Mouse (Mus musculus): ENCODE results near the gene Aqp1. TPM values are rescaled to one million over a fixed set of nuclear protein-coding genes. Genes with fewer than 3 reads are reported as not detected.

Gene Aqp1
- 7.4 and 11.5 TPM in 2 replicates for polyA plus RNA-seq (2015; fragmentation: Nextera tagmentation; extraction: Ambion mirVana)

- Histone ChIP-seq H3K27me3 (replicated peaks) (no peaks in the 10 kb centered on the region), H3K4me1 (peaks cover 27% of the 10 kb centered on the region), H3K27ac (replicated peaks) (no peak within 1 kb of the TSS), H3K4me2 (no peak within 1 kb of the TSS), H3K9ac (replicated peaks) (no peak within 1 kb of the TSS), H3K36me3 (no peaks in the 10 kb centered on the region), H3K9me3 (replicated peaks) (no peaks in the 10 kb centered on the region), H3K4me3 (replicated peaks) (no peak within 1 kb of the TSS)
- WGBS, result 37% methylated on average over 12 of the region's 12 CpGs
- ATAC-seq (ENCODE audit: low FRiP score), result peak; percentile 53; the same call in 1 of the 2 replicates
Measured at GRCm38 (mm10) chr6:55335989-55336514, at the start of gene Aqp1. TSS of gene Aqp1 (plus strand) at chr6:55336432.

GRCm38 (mm10) chr6:55288007-55288602 lies 48.1 kb upstream of the Aqp1 start:
- no peaks in the 10 kb centered on the region for H3K4me1 ChIP-seq
- no peaks in the 10 kb centered on the region for H3K27me3 ChIP-seq (replicated peaks)
- no peak overlapping the region for H3K4me2 ChIP-seq
- WGBS, result 87% methylated on average over 5 of the region's 5 CpGs
- H3K27ac ChIP-seq (replicated peaks), result no peak overlapping the region
- H3K9ac ChIP-seq (replicated peaks), result no peak overlapping the region
- 0 out of 2 replicates have a peak, but pooled peaks cover 6% of the 10 kb centered on the region for H3K36me3 ChIP-seq
- H3K9me3 ChIP-seq (replicated peaks), result no peaks in the 10 kb centered on the region
- H3K4me3 ChIP-seq (replicated peaks), result no peak overlapping the region
- ATAC-seq (ENCODE audit: low FRiP score), result no peak

GRCm38 (mm10) chr6:55294549-55295131 lies 41.6 kb upstream of the Aqp1 start:
- Histone ChIP-seq H3K27ac (replicated peaks) (no peak overlapping the region), H3K4me1 (peaks cover 7% of the 10 kb centered on the region), H3K27me3 (replicated peaks) (no peaks in the 10 kb centered on the region), H3K9me3 (replicated peaks) (no peaks in the 10 kb centered on the region), H3K4me2 (no peak overlapping the region), H3K36me3 (0 out of 2 replicates have a peak, but pooled peaks cover 2% of the 10 kb centered on the region), H3K9ac (replicated peaks) (no peak overlapping the region), H3K4me3 (replicated peaks) (no peak overlapping the region)
- 37% methylated on average over 19 of the region's 19 CpGs for WGBS
- ATAC-seq (ENCODE audit: low FRiP score), result peak; percentile 28; the same call in 1 of the 2 replicates

GRCm38 (mm10) chr6:55295325-55295724 lies 40.9 kb upstream of the Aqp1 start:
- no peak for ATAC-seq (ENCODE audit: low FRiP score)
- Histone ChIP-seq H3K4me3 (replicated peaks) (no peak overlapping the region), H3K27me3 (replicated peaks) (no peaks in the 10 kb centered on the region), H3K4me2 (no peak overlapping the region), H3K9ac (replicated peaks) (no peak overlapping the region), H3K4me1 (peaks cover 7% of the 10 kb centered on the region), H3K36me3 (no peaks in the 10 kb centered on the region), H3K27ac (replicated peaks) (no peak overlapping the region), H3K9me3 (replicated peaks) (no peaks in the 10 kb centered on the region)
- 81% methylated on average over 1 of the region's 1 CpGs for WGBS

GRCm38 (mm10) chr6:55299482-55299881 lies 36.8 kb upstream of the Aqp1 start:
- Histone ChIP-seq H3K36me3 (peaks cover 2% of the 10 kb centered on the region; the same call in 1 of the 2 replicates), H3K4me1 (peaks cover 5% of the 10 kb centered on the region), H3K4me2 (no peak overlapping the region), H3K27ac (replicated peaks) (no peak overlapping the region), H3K27me3 (replicated peaks) (no peaks in the 10 kb centered on the region), H3K9me3 (replicated peaks) (no peaks in the 10 kb centered on the region), H3K9ac (replicated peaks) (no peak overlapping the region), H3K4me3 (replicated peaks) (no peak overlapping the region)
- 88% methylated on average over 8 of the region's 8 CpGs for whole genome bisulfite sequencing
- ATAC-seq (ENCODE audit: low FRiP score), result no peak

GRCm38 (mm10) chr6:55299917-55300316 lies 36.3 kb upstream of the Aqp1 start:
- Histone ChIP-seq H3K36me3 (peaks cover 2% of the 10 kb centered on the region; the same call in 1 of the 2 replicates), H3K27ac (replicated peaks) (no peak overlapping the region), H3K9me3 (replicated peaks) (no peaks in the 10 kb centered on the region), H3K27me3 (replicated peaks) (no peaks in the 10 kb centered on the region), H3K4me2 (no peak overlapping the region), H3K9ac (replicated peaks) (no peak overlapping the region), H3K4me1 (0 out of 2 replicates have a peak, but pooled peaks cover under 1% of the 10 kb centered on the region), H3K4me3 (replicated peaks) (no peak overlapping the region)
- WGBS, result 92% methylated on average over 2 of the region's 2 CpGs
- no peak for ATAC-seq (ENCODE audit: low FRiP score)

GRCm38 (mm10) chr6:55300704-55301103 lies 35.5 kb upstream of the Aqp1 start:
- peaks cover 2% of the 10 kb centered on the region; the same call in 1 of the 2 replicates for H3K36me3 ChIP-seq
- no peak overlapping the region for H3K4me3 ChIP-seq (replicated peaks)
- H3K9ac ChIP-seq (replicated peaks), result no peak overlapping the region
- H3K4me2 ChIP-seq, result no peak overlapping the region
- no peak for ATAC-seq (ENCODE audit: low FRiP score)
- WGBS, result 89% methylated on average over 11 of the region's 11 CpGs
- no peak overlapping the region for H3K27ac ChIP-seq (replicated peaks)
- no peaks in the 10 kb centered on the region for H3K27me3 ChIP-seq (replicated peaks)
- H3K9me3 ChIP-seq (replicated peaks), result no peaks in the 10 kb centered on the region
- no peaks in the 10 kb centered on the region for H3K4me1 ChIP-seq

GRCm38 (mm10) chr6:55310179-55310578 lies 26.1 kb upstream of the Aqp1 start:
- H3K4me1 ChIP-seq, result no peaks in the 10 kb centered on the region
- no peak overlapping the region for H3K4me2 ChIP-seq

GRCm38 (mm10) chr6:55311962-55312361 lies 24.3 kb upstream of the Aqp1 start:
- Histone ChIP-seq H3K4me1 (no peaks in the 10 kb centered on the region), H3K27me3 (replicated peaks) (no peaks in the 10 kb centered on the region), H3K4me3 (replicated peaks) (no peak overlapping the region), H3K9ac (replicated peaks) (no peak overlapping the region), H3K9me3 (replicated peaks) (no peaks in the 10 kb centered on the region), H3K36me3 (no peaks in the 10 kb centered on the region), H3K27ac (replicated peaks) (no peak overlapping the region), H3K4me2 (no peak overlapping the region)
- WGBS, result 71% methylated on average over 5 of the region's 5 CpGs
- no peak for ATAC-seq (ENCODE audit: low FRiP score)

More at GRCm38 (mm10) chr6:55310179-55310578, 26.1 kb upstream of the Aqp1 start:
- H3K9me3 ChIP-seq (replicated peaks), result no peaks in the 10 kb centered on the region
- H3K27me3 ChIP-seq (replicated peaks), result no peaks in the 10 kb centered on the region
- 50% methylated on average over 2 of the region's 2 CpGs for WGBS
- H3K4me3 ChIP-seq (replicated peaks), result no peak overlapping the region
- H3K36me3 ChIP-seq, result no peaks in the 10 kb centered on the region
- no peak overlapping the region for H3K9ac ChIP-seq (replicated peaks)
- H3K27ac ChIP-seq (replicated peaks), result no peak overlapping the region
- ATAC-seq (ENCODE audit: low FRiP score), result no peak

GRCm38 (mm10) chr6:55313893-55314292 lies 22.3 kb upstream of the Aqp1 start:
- Histone ChIP-seq H3K9me3 (replicated peaks) (no peaks in the 10 kb centered on the region), H3K4me2 (no peak overlapping the region), H3K4me3 (replicated peaks) (no peak overlapping the region), H3K4me1 (no peaks in the 10 kb centered on the region), H3K9ac (replicated peaks) (no peak overlapping the region), H3K27ac (replicated peaks) (no peak overlapping the region), H3K27me3 (replicated peaks) (no peaks in the 10 kb centered on the region), H3K36me3 (no peaks in the 10 kb centered on the region)
- no peak for ATAC-seq (ENCODE audit: low FRiP score)
- 91% methylated on average over 4 of the region's 4 CpGs for WGBS

- 90% methylated on average over 8 of the region's 8 CpGs for WGBS
- Histone ChIP-seq H3K4me2 (no peak overlapping the region), H3K4me3 (replicated peaks) (no peak overlapping the region)
Measured at GRCm38 (mm10) chr6:55314628-55315027, 21.6 kb upstream of the Aqp1 start.

GRCm38 (mm10) chr6:55318597-55318996 lies 17.6 kb upstream of the Aqp1 start:
- Histone ChIP-seq H3K36me3 (no peaks in the 10 kb centered on the region), H3K27me3 (replicated peaks) (no peaks in the 10 kb centered on the region), H3K9ac (replicated peaks) (no peak overlapping the region), H3K27ac (replicated peaks) (no peak overlapping the region), H3K9me3 (replicated peaks) (no peaks in the 10 kb centered on the region), H3K4me3 (replicated peaks) (no peak overlapping the region), H3K4me1 (peaks cover 8% of the 10 kb centered on the region; the same call in 1 of the 2 replicates), H3K4me2 (no peak overlapping the region)
- ATAC-seq (ENCODE audit: low FRiP score), result no peak
- WGBS, result 94% methylated on average over 3 of the region's 3 CpGs

More at GRCm38 (mm10) chr6:55314628-55315027, 21.6 kb upstream of the Aqp1 start:
- H3K9me3 ChIP-seq (replicated peaks), result no peaks in the 10 kb centered on the region
- H3K9ac ChIP-seq (replicated peaks), result no peak overlapping the region
- peaks cover 2% of the 10 kb centered on the region; the same call in 1 of the 2 replicates for H3K4me1 ChIP-seq
- H3K27me3 ChIP-seq (replicated peaks), result no peaks in the 10 kb centered on the region
- no peak overlapping the region for H3K27ac ChIP-seq (replicated peaks)
- H3K36me3 ChIP-seq, result no peaks in the 10 kb centered on the region
- ATAC-seq (ENCODE audit: low FRiP score), result no peak
